8 mouse cellular contexts compared by ENCODE assay signal in the genomic region with DNA sequence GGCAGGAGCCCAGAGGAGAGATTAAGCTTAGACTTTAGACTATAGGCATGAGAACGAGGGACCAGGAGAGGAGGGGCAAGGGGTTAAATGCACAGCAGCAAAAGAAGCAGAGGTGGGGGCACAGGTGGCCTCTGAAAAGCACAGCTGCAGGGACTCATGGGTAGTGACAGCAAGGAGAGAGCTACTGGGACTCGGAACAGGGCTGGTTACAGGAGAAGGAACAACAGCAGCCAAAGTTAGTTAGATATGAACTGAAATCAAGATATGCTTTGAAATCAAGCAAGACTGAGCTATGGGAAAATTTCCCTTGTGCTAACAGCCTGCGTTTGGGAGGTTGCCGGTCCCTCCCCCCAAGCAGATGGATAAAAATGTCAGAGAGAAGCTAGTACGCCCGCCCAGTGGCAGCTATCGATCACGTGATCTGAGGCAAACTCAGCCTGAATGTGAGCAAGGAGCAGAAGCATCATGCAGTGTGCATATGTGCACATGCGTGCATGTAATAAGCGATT. TPM values are rescaled to one million over a fixed set of nuclear protein-coding genes. Genes with fewer than 3 reads are reported as not detected.
DNase-seq lines count a peak whose midpoint lies in the region; ATAC-seq lines count a peak whose summit lies in the region.

No protein-coding gene starts in this region.

- H3K9me3 ChIP-seq in neural tube, embryonic 15.5 days (replicated peaks): no peaks in the 10 kb centered on the region

- no peak overlapping the region for H3K27ac ChIP-seq in neural tube, embryonic 15.5 days (replicated peaks)

- H3K4me2 ChIP-seq in neural tube, embryonic 15.5 days: peak overlapping the region; percentile 40

- H3K27me3 ChIP-seq in neural tube, embryonic 15.5 days (replicated peaks): 0 out of 2 replicates have a peak, but pooled peaks cover 2% of the 10 kb centered on the region

- no peak overlapping the region for H3K4me3 ChIP-seq in neural tube, embryonic 15.5 days (replicated peaks)

- peak; percentile 46; the same call in 1 of the 2 replicates for ATAC-seq in neural tube, embryonic 15.5 days (ENCODE audit: low FRiP score)

- H3K4me1 ChIP-seq in neural tube, embryonic 15.5 days: peaks cover 12% of the 10 kb centered on the region

- 42% methylated on average over 10 of the region's 10 CpGs for WGBS in neural tube, embryonic 15.5 days

- peak; percentile 20 to 35 for DNase-seq in adrenal gland, postnatal 36 days
- no peak for DNase-seq in adrenal gland, adult (ENCODE audit: inconsistent age in 2 of 2, low spot score in 1 of 2)
- DNase-seq in right cerebral cortex, adult 18-20 months: peak; percentile 45
- DNase-seq in right cerebral cortex, postnatal 36 days (ENCODE audit: low spot score in 2 of 2): no peak
- peak; percentile 64 to 67 for DNase-seq in layer of hippocampus, postnatal 36 days
- DNase-seq in natural killer cell, adult 2 months (ENCODE audit: low spot score in 2 of 2): no peak
- no peak for DNase-seq in urinary bladder, postnatal 4 days (ENCODE audit: low spot score in 2 of 2)

- no peaks in the 10 kb centered on the region for H3K36me3 ChIP-seq in neural tube, embryonic 15.5 days

- H3K9ac ChIP-seq in neural tube, embryonic 15.5 days (replicated peaks): no peak overlapping the region

RNA-seq across cellular contexts. Expression of a gene that starts 5.2 kb away (rescaled TPM):
- total RNA-seq in adrenal gland, postnatal 36 days (2021): 10 to 100 TPM; 31.2 to 38.0 TPM
- total RNA-seq in layer of hippocampus, postnatal 36 days (2021): 10 to 100 TPM; 52.4 to 57.2 TPM
- 106 and 112 TPM in 2 replicates for polyA plus RNA-seq in neural tube, embryonic 15.5 days (2015; fragmentation: Nextera tagmentation; extraction: Ambion mirVana)

RNA-seq across cellular contexts. Expression of a gene that starts 56.0 kb away (rescaled TPM):
- total RNA-seq in adrenal gland, postnatal 36 days (2021): 10 to 100 TPM; 54.7 to 60.2 TPM
- total RNA-seq in layer of hippocampus, postnatal 36 days (2021): 100 to 1,000 TPM; 115 to 124 TPM
- polyA plus RNA-seq in neural tube, embryonic 15.5 days (2015; fragmentation: Nextera tagmentation; extraction: Ambion mirVana): 102 and 112 TPM in 2 replicates

RNA-seq across cellular contexts. Expression of a gene that starts 56.6 kb away (rescaled TPM):
- 10 to 100 TPM; 67.0 to 83.7 TPM for total RNA-seq in adrenal gland, postnatal 36 days (2021)
- total RNA-seq in layer of hippocampus, postnatal 36 days (2021): 10 to 100 TPM; 45.9 to 51.7 TPM
- polyA plus RNA-seq in neural tube, embryonic 15.5 days (2015; fragmentation: Nextera tagmentation; extraction: Ambion mirVana): 45.3 and 46.8 TPM in 2 replicates

Comparison
In these comparisons a context has a peak if more than half of its experiments do, and no peak if none do; other contexts are left out.
1. DNase-seq: peak in adrenal gland, postnatal 36 days (2 of 2), right cerebral cortex, adult 18-20 months (single experiment) and layer of hippocampus, postnatal 36 days (2 of 2); none in adrenal gland, adult (0 of 2), right cerebral cortex, postnatal 36 days (0 of 2), natural killer cell, adult 2 months (0 of 2) and urinary bladder, postnatal 4 days (0 of 2).